Mouse (Mus musculus): Measurements from ENCODE around the gene Hnrnpa3. TPM values are rescaled to one million over a fixed set of nuclear protein-coding genes. Genes with fewer than 3 reads are reported as not detected.
"Not testable (repeated sequence)": the region's sequence is repeated elsewhere in the genome, so short reads cannot be mapped to it uniquely, and the experiment has no call there.

The Hnrnpa3 gene
- polyA plus RNA-seq, 1 experiment from 2014 or later = 139 TPM

DNA sequence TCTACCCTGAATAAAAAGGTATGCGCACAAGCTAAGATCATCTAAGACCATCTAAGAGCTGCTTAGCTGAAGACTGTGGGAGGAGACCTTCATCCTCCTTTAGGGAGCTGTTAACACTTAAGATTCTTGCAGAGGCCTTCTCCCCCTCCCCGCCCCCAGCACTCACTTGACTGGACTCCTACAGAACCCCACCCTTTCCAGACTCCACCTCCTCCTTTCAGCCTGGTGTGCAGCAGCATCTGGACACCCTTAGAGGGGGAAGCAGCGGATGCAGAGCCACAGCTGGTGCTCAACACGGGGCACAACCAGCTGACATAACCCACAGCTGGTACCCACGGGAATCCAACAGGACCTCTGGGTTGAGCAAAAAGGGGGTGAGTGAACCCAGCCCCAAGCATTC, 25.3 kb upstream of the Hnrnpa3 start:
- H3K36me3 ChIP-seq (ENCODE audit: control insufficient read depth, insufficient read depth) = no peaks in the 10 kb centered on the region
- WGBS = 64% methylated on average over 5 of the region's 5 CpGs
- no peak overlapping the region for H3K4me2 ChIP-seq (ENCODE audit: low read depth, low read length)
- no peak; the same call in 1 of the 2 replicates for ATAC-seq (replicated peaks; ENCODE audit: extremely low read depth, insufficient read depth, low FRiP score)
- no peaks in the 10 kb centered on the region for H3K9me3 ChIP-seq (replicated peaks; ENCODE audit: control insufficient read depth, low read length)
- no peaks in the 10 kb centered on the region for H3K27me3 ChIP-seq (ENCODE audit: control insufficient read depth, insufficient read depth, low read length)
- no peak overlapping the region for H3K9ac ChIP-seq (ENCODE audit: low read length)
- peaks cover 9% of the 10 kb centered on the region for H3K4me1 ChIP-seq (ENCODE audit: control insufficient read depth, insufficient read depth, low read length)
- H3K4me3 ChIP-seq (ENCODE audit: low read length) = no peak overlapping the region
- no peak overlapping the region for H3K27ac ChIP-seq (ENCODE audit: low read length)

DNA sequence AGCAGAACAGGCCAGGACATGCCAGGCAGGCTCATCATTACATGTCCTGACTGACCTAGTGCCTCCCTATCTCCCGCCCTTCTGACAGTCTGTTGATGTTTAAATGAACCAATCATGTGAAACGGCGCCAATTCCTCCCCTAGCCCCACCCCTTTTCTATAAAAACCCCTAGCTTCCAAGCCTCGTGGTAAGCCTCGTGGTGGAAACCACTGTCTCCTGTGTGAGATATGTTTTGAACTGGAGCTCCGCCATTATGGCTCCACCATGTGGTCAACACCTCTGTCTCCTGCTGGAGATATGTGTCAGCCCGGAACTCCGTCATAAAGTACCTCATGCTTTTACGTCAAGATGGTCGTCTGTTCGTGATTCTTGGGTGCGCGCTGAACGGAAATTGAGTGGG, 24.6 kb upstream of the Hnrnpa3 start:
- ATAC-seq (replicated peaks; ENCODE audit: extremely low read depth, insufficient read depth, low FRiP score); H3K27ac ChIP-seq (ENCODE audit: low read length); H3K4me3 ChIP-seq (ENCODE audit: low read length); H3K9ac ChIP-seq (ENCODE audit: low read length); H3K4me1 ChIP-seq (ENCODE audit: control insufficient read depth, insufficient read depth, low read length); H3K36me3 ChIP-seq (ENCODE audit: control insufficient read depth, insufficient read depth); H3K4me2 ChIP-seq (ENCODE audit: low read depth, low read length); H3K9me3 ChIP-seq (replicated peaks; ENCODE audit: control insufficient read depth, low read length); H3K27me3 ChIP-seq (ENCODE audit: control insufficient read depth, insufficient read depth, low read length): not testable (repeated sequence)
- WGBS = 85% methylated on average over 14 of the region's 14 CpGs

DNA sequence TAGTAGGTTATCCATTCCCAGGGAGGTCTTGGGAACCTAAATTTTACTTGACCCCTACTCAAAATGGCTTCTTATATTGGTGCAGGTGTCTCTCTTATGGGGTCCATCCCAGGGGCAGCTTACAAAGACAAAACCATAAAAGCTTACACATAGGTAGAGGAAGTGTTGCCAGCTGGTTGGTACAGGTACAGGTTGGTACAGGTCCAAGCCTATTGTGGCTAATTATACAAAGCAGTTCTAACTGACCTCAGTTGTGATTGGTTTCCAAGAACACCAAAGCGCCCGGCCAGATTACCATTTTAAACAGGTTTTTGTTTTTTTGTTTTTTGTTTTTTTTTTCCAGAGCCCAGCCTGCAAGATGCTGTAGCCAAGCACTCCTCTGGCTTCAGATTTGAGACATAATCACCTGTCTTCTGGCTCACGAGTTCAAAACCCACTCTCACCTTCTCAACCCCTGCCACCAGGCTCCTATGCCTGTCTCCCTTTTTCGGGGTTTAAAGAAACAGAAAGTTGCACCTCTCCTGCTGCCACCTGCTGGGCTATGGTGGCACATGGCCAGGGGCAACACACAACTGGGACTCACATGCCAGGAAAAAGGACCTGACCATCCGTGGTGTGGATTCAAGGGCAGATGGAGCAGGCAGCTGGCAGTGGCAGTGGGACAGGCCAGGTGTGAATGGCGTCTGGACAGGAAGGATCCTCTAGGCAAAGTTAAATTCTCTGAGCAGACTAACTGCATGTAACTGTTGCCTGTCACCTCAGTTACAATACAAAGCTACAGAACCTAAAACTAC, 22.6 kb upstream of the Hnrnpa3 start:
- Histone ChIP-seq H3K27ac (ENCODE audit: low read length) (no peak overlapping the region), H3K4me2 (ENCODE audit: low read depth, low read length) (no peak overlapping the region), H3K4me3 (ENCODE audit: low read length) (no peak overlapping the region), H3K36me3 (ENCODE audit: control insufficient read depth, insufficient read depth) (no peaks in the 10 kb centered on the region), H3K4me1 (ENCODE audit: control insufficient read depth, insufficient read depth, low read length) (peaks cover 7% of the 10 kb centered on the region), H3K9me3 (replicated peaks; ENCODE audit: control insufficient read depth, low read length) (no peaks in the 10 kb centered on the region), H3K27me3 (ENCODE audit: control insufficient read depth, insufficient read depth, low read length) (no peaks in the 10 kb centered on the region), H3K9ac (ENCODE audit: low read length) (no peak overlapping the region)
- 56% methylated on average over 6 of the region's 6 CpGs for WGBS
- ATAC-seq (replicated peaks; ENCODE audit: extremely low read depth, insufficient read depth, low FRiP score) = no peak

DNA sequence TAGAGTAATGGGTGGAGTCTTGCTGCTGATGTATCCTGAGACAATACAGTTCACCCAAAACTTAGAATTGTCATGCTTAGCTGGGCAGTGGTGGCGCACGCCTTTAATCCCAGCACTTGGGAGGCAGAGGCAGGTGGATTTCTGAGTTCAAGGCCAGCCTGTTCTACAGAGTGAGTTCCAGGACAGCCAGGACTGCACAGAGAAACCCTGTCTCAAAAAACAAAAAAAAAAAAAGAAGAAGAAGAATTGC, 22.1 kb upstream of the Hnrnpa3 start:
- H3K27me3 ChIP-seq (ENCODE audit: control insufficient read depth, insufficient read depth, low read length); H3K36me3 ChIP-seq (ENCODE audit: control insufficient read depth, insufficient read depth); ATAC-seq (replicated peaks; ENCODE audit: extremely low read depth, insufficient read depth, low FRiP score); H3K4me2 ChIP-seq (ENCODE audit: low read depth, low read length); H3K4me3 ChIP-seq (ENCODE audit: low read length); H3K9me3 ChIP-seq (replicated peaks; ENCODE audit: control insufficient read depth, low read length); H3K9ac ChIP-seq (ENCODE audit: low read length); H3K4me1 ChIP-seq (ENCODE audit: control insufficient read depth, insufficient read depth, low read length); H3K27ac ChIP-seq (ENCODE audit: low read length): not testable (repeated sequence)
- 91% methylated on average over 2 of the region's 2 CpGs for WGBS

DNA sequence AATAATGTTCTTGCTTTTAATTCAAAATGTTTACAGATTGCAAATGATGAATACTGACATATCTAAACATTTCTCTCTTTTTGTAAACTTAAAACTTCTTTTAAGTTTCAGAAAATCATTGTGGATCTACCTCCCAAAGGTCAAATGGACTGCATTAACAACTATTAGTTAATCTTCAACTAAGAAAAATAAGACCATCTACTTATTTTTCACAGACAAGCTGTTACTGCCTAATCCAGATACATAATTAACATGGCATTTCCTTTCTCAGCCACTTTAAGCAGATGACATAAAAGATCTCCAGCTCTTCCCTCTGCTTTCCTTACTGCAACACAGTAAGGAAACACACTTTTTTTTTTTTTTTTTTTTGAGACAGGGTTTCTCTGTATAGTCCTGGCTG, 21.7 kb upstream of the Hnrnpa3 start:
- ATAC-seq (replicated peaks; ENCODE audit: extremely low read depth, insufficient read depth, low FRiP score) = no peak
- Histone ChIP-seq H3K27ac (ENCODE audit: low read length) (no peak overlapping the region; the same call in 1 of the 2 replicates), H3K9ac (ENCODE audit: low read length) (no peak overlapping the region), H3K27me3 (ENCODE audit: control insufficient read depth, insufficient read depth, low read length) (no peaks in the 10 kb centered on the region), H3K4me3 (ENCODE audit: low read length) (no peak overlapping the region), H3K4me2 (ENCODE audit: low read depth, low read length) (no peak overlapping the region), H3K9me3 (replicated peaks; ENCODE audit: control insufficient read depth, low read length) (no peaks in the 10 kb centered on the region), H3K36me3 (ENCODE audit: control insufficient read depth, insufficient read depth) (no peaks in the 10 kb centered on the region), H3K4me1 (ENCODE audit: control insufficient read depth, insufficient read depth, low read length) (no peaks in the 10 kb centered on the region; the same call in 1 of the 2 replicates)

DNA sequence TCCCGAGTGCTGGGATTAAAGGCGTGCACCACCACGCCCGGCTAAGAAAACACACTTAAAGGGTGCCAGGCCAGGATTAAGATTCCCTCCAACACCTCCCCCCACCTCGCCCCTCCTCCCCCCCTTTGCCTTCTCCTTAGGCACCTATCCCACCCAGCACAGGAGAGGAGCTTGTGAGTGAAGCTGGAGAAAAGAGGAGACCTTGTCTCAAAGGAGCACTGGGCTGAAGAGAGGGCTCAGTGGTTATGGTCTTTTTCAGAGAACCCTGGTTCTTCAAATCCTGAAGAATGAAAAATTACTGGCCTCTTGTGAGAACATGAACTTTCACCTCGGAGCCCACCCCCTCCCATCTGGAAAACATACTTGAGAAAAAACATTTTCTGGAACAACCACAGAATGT, 21.2 kb upstream of the Hnrnpa3 start:
- peak overlapping the region; percentile 25; the same call in 1 of the 2 replicates for H3K27ac ChIP-seq (ENCODE audit: low read length)
- WGBS = 89% methylated on average over 6 of the region's 6 CpGs
- not testable (repeated sequence) for H3K4me3 ChIP-seq (ENCODE audit: low read length); H3K4me2 ChIP-seq (ENCODE audit: low read depth, low read length); H3K9me3 ChIP-seq (replicated peaks; ENCODE audit: control insufficient read depth, low read length); H3K36me3 ChIP-seq (ENCODE audit: control insufficient read depth, insufficient read depth); H3K4me1 ChIP-seq (ENCODE audit: control insufficient read depth, insufficient read depth, low read length); H3K27me3 ChIP-seq (ENCODE audit: control insufficient read depth, insufficient read depth, low read length); ATAC-seq (replicated peaks; ENCODE audit: extremely low read depth, insufficient read depth, low FRiP score); H3K9ac ChIP-seq (ENCODE audit: low read length)

DNA sequence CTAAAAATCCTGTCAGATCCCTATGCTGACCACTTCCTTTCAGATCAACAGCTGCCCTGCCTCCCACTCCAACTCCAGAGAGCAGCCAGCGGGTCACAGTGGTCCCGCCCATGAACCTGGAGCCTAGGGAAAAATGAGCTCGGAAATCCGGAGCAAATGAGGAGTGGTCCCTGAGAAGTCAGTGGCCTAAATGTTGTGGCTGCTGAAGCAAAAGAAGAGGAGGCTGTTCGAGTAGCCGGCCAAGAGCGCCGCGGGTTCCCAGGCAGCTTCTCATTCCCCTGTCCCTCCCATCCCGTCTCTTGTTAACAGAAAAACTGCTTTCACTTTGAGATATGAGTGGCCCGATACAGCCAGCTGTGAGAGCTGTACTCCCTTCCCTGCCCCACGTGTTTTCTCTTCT, 19.5 kb upstream of the Hnrnpa3 start:
- H3K36me3 ChIP-seq (ENCODE audit: control insufficient read depth, insufficient read depth); ATAC-seq (replicated peaks; ENCODE audit: extremely low read depth, insufficient read depth, low FRiP score); H3K9me3 ChIP-seq (replicated peaks; ENCODE audit: control insufficient read depth, low read length); H3K27me3 ChIP-seq (ENCODE audit: control insufficient read depth, insufficient read depth, low read length); H3K4me1 ChIP-seq (ENCODE audit: control insufficient read depth, insufficient read depth, low read length); H3K9ac ChIP-seq (ENCODE audit: low read length): not testable (repeated sequence)
- peak overlapping the region; percentile 28; the same call in 1 of the 2 replicates for H3K4me3 ChIP-seq (ENCODE audit: low read length)
- H3K4me2 ChIP-seq (ENCODE audit: low read depth, low read length) = peak overlapping the region; percentile 38
- 4% methylated on average over 11 of the region's 12 CpGs for WGBS
- peak overlapping the region; percentile 75 for H3K27ac ChIP-seq (ENCODE audit: low read length)

DNA sequence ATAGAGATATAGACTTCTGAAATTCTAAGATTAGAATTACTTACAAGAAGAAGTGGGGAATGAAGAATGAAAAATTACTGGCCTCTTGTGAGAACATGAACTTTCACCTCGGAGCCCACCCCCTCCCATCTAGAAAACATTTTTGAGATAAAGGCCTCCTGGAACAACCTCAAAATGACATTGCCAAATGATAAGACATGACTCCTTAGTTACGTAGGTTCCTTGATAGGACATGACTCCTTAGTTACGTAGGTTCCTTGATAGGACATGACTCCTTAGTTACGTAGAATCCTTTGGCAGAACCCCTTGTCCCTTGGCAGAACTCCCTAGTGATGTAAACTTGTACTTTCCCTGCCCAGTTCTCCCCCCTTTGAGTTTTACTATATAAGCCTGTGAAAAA, 16.7 kb upstream of the Hnrnpa3 start:
- not testable (repeated sequence) for H3K4me2 ChIP-seq (ENCODE audit: low read depth, low read length); H3K27me3 ChIP-seq (ENCODE audit: control insufficient read depth, insufficient read depth, low read length); H3K4me3 ChIP-seq (ENCODE audit: low read length); H3K27ac ChIP-seq (ENCODE audit: low read length); H3K36me3 ChIP-seq (ENCODE audit: control insufficient read depth, insufficient read depth); H3K9ac ChIP-seq (ENCODE audit: low read length); H3K4me1 ChIP-seq (ENCODE audit: control insufficient read depth, insufficient read depth, low read length); ATAC-seq (replicated peaks; ENCODE audit: extremely low read depth, insufficient read depth, low FRiP score); H3K9me3 ChIP-seq (replicated peaks; ENCODE audit: control insufficient read depth, low read length)
- 39% methylated on average over 4 of the region's 4 CpGs for WGBS

DNA sequence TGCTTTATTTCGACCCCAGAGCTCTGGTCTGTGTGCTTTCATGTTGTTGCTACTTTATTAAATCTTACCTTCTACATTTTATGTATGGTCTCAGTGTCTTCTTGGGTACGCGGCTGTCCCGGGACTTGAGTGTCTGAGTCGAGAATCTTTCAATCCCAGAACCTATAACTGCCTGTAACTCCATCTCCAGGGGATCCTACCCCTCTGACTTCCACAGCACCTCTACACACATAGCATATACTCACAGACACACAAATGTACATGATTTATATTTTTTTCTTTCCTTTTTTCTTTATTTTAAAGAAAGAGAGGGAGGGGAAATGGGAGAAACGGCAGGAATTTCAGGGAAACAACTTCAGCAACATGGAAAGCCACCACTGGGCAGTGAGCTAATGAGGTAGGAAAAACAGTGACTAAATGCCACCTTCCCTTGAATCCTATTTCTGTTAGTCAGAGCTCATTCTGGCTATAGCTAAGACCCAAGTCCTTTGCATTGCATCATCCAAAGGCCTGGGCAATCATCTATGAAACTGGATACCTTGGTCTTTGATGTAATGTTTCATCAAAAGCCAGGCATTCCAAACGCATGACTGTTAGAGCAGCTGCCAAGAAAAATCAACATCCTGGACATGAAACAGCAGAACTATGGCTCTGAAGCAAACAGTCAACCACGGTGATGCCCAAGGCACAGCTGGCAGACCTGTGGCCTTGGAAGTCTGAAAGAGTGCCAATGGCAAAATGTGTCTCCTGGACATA, 16.1 kb upstream of the Hnrnpa3 start:
- Histone ChIP-seq H3K9ac (ENCODE audit: low read length) (no peak overlapping the region), H3K9me3 (replicated peaks; ENCODE audit: control insufficient read depth, low read length) (0 out of 2 replicates have a peak, but pooled peaks cover 2% of the 10 kb centered on the region), H3K4me1 (ENCODE audit: control insufficient read depth, insufficient read depth, low read length) (peaks cover 10% of the 10 kb centered on the region), H3K4me3 (ENCODE audit: low read length) (no peak overlapping the region), H3K27me3 (ENCODE audit: control insufficient read depth, insufficient read depth, low read length) (no peaks in the 10 kb centered on the region), H3K27ac (ENCODE audit: low read length) (peak overlapping the region; percentile 82), H3K36me3 (ENCODE audit: control insufficient read depth, insufficient read depth) (no peaks in the 10 kb centered on the region), H3K4me2 (ENCODE audit: low read depth, low read length) (no peak overlapping the region)
- WGBS = 66% methylated on average over 8 of the region's 8 CpGs
- ATAC-seq (replicated peaks; ENCODE audit: extremely low read depth, insufficient read depth, low FRiP score) = peak; percentile 83

All from heart, embryonic 16.5 days (tissue).